Mouse (Mus musculus) erythroid progenitor cell, adult 5-6 weeks (primary cell): Measurements from ENCODE around the gene Gm13283. TPM values are rescaled to one million over a fixed set of nuclear protein-coding genes. Genes with fewer than 3 reads are reported as not detected.

Experiments used
- total RNA-seq, 2 experiments: library from RNA; stranded (forward) in 1 of 2; stranded (reverse) in 1 of 2; fragments of 150-400 nt in 1 of 2; fragments of 186-747, 209-891 nt in 1 of 2; gene quantifications; 2 replicates each; pipeline versions ENCODE4 v1.2.3 to v1.2.4; 2015 to 2017; ENCODE audit warnings: low replicate concordance in 2 of 2

The Gm13283 gene
- total RNA-seq, 2 experiments from 2014 or later, result not detected

Other genes starting within 250 kb of the Gm13283 start
Only the 30 nearest of the 32 such genes appear.
- not detected in 2 replicates for gene Ifna14, start 188.3 kb upstream of the Gm13283 start, total RNA-seq (2015; ENCODE audit: low replicate concordance)
- not detected in 2 replicates for gene Ifna14, start 188.3 kb upstream of the Gm13283 start, total RNA-seq (2017; ENCODE audit: low replicate concordance)
- gene Ifna9, start 167.7 kb upstream of the Gm13283 start, total RNA-seq (2015; ENCODE audit: low replicate concordance), result not detected in 2 replicates
- not detected in 2 replicates for gene Ifna9, start 167.7 kb upstream of the Gm13283 start, total RNA-seq (2017; ENCODE audit: low replicate concordance)
- gene Ifna12, start 156.7 kb upstream of the Gm13283 start, total RNA-seq (2015; ENCODE audit: low replicate concordance), result not detected in 2 replicates
- gene Ifna12, start 156.7 kb upstream of the Gm13283 start, total RNA-seq (2017; ENCODE audit: low replicate concordance), result not detected in 2 replicates
- gene C87499, start 125.7 kb upstream of the Gm13283 start, total RNA-seq (2015; ENCODE audit: low replicate concordance), result not detected in 2 replicates
- gene C87499, start 125.7 kb upstream of the Gm13283 start, total RNA-seq (2017; ENCODE audit: low replicate concordance), result not detected in 2 replicates
- gene Ifna13, start 115.7 kb upstream of the Gm13283 start, total RNA-seq (2015; ENCODE audit: low replicate concordance), result not detected in 2 replicates
- gene Ifna13, start 115.7 kb upstream of the Gm13283 start, total RNA-seq (2017; ENCODE audit: low replicate concordance), result not detected in 2 replicates
- gene Ifna16, start 83.2 kb upstream of the Gm13283 start, total RNA-seq (2015; ENCODE audit: low replicate concordance), result not detected in 2 replicates
- not detected in 2 replicates for gene Ifna16, start 83.2 kb upstream of the Gm13283 start, total RNA-seq (2017; ENCODE audit: low replicate concordance)
- gene Ifna2, start 76.2 kb upstream of the Gm13283 start, total RNA-seq (2015; ENCODE audit: low replicate concordance), result not detected in 2 replicates
- gene Ifna2, start 76.2 kb upstream of the Gm13283 start, total RNA-seq (2017; ENCODE audit: low replicate concordance), result not detected in 2 replicates
- gene Ifnab, start 68.8 kb upstream of the Gm13283 start, total RNA-seq (2015; ENCODE audit: low replicate concordance), result not detected in 2 replicates
- gene Ifnab, start 68.8 kb upstream of the Gm13283 start, total RNA-seq (2017; ENCODE audit: low replicate concordance), result not detected in 2 replicates
- gene Gm26566, start 38.3 kb upstream of the Gm13283 start, total RNA-seq (2015; ENCODE audit: low replicate concordance), result not detected in 2 replicates
- 0.51 TPM in 1 of 2 replicates, not detected in the other for gene Gm26566, start 38.3 kb upstream of the Gm13283 start, total RNA-seq (2017; ENCODE audit: low replicate concordance)
- 20.1 and 22.0 TPM in 2 replicates for gene Klhl9, start 37.7 kb upstream of the Gm13283 start, total RNA-seq (2015; ENCODE audit: low replicate concordance)
- gene Klhl9, start 37.7 kb upstream of the Gm13283 start, total RNA-seq (2017; ENCODE audit: low replicate concordance), result 21.1 and 31.8 TPM in 2 replicates
- gene Gm13271, start 5.3 kb upstream of the Gm13283 start, total RNA-seq (2015; ENCODE audit: low replicate concordance), result not detected in 2 replicates
- gene Gm13271, start 5.3 kb upstream of the Gm13283 start, total RNA-seq (2017; ENCODE audit: low replicate concordance), result not detected in 2 replicates
- not detected in 2 replicates for gene Gm13290, start 13.7 kb downstream of the Gm13283 start, total RNA-seq (2015; ENCODE audit: low replicate concordance)
- gene Gm13290, start 13.7 kb downstream of the Gm13283 start, total RNA-seq (2017; ENCODE audit: low replicate concordance), result not detected in 2 replicates
- not detected in 2 replicates for gene Gm13289, start 16.8 kb downstream of the Gm13283 start, total RNA-seq (2015; ENCODE audit: low replicate concordance)
- not detected in 2 replicates for gene Gm13289, start 16.8 kb downstream of the Gm13283 start, total RNA-seq (2017; ENCODE audit: low replicate concordance)
- not detected in 2 replicates for gene Gm13272, start 19.7 kb downstream of the Gm13283 start, total RNA-seq (2015; ENCODE audit: low replicate concordance)
- gene Gm13272, start 19.7 kb downstream of the Gm13283 start, total RNA-seq (2017; ENCODE audit: low replicate concordance), result not detected in 2 replicates
- not detected in 2 replicates for gene Ifnz, start 22.0 kb downstream of the Gm13283 start, total RNA-seq (2015; ENCODE audit: low replicate concordance)
- gene Ifnz, start 22.0 kb downstream of the Gm13283 start, total RNA-seq (2017; ENCODE audit: low replicate concordance), result not detected in 2 replicates
- gene Gm13276, start 25.6 kb downstream of the Gm13283 start, total RNA-seq (2015; ENCODE audit: low replicate concordance), result not detected in 2 replicates
- gene Gm13276, start 25.6 kb downstream of the Gm13283 start, total RNA-seq (2017; ENCODE audit: low replicate concordance), result not detected in 2 replicates
- gene Gm13277, start 28.5 kb downstream of the Gm13283 start, total RNA-seq (2015; ENCODE audit: low replicate concordance), result not detected in 2 replicates
- not detected in 2 replicates for gene Gm13277, start 28.5 kb downstream of the Gm13283 start, total RNA-seq (2017; ENCODE audit: low replicate concordance)
- not detected in 2 replicates for gene Gm13278, start 31.4 kb downstream of the Gm13283 start, total RNA-seq (2015; ENCODE audit: low replicate concordance)
- not detected in 2 replicates for gene Gm13278, start 31.4 kb downstream of the Gm13283 start, total RNA-seq (2017; ENCODE audit: low replicate concordance)
- not detected in 2 replicates for gene Gm13275, start 34.4 kb downstream of the Gm13283 start, total RNA-seq (2015; ENCODE audit: low replicate concordance)
- not detected in 2 replicates for gene Gm13275, start 34.4 kb downstream of the Gm13283 start, total RNA-seq (2017; ENCODE audit: low replicate concordance)
- not detected in 2 replicates for gene Gm13279, start 37.3 kb downstream of the Gm13283 start, total RNA-seq (2015; ENCODE audit: low replicate concordance)
- not detected in 2 replicates for gene Gm13279, start 37.3 kb downstream of the Gm13283 start, total RNA-seq (2017; ENCODE audit: low replicate concordance)
- not detected in 2 replicates for gene Gm13285, start 39.5 kb downstream of the Gm13283 start, total RNA-seq (2015; ENCODE audit: low replicate concordance)
- not detected in 2 replicates for gene Gm13285, start 39.5 kb downstream of the Gm13283 start, total RNA-seq (2017; ENCODE audit: low replicate concordance)
- gene Gm13287, start 43.1 kb downstream of the Gm13283 start, total RNA-seq (2015; ENCODE audit: low replicate concordance), result not detected in 2 replicates
- not detected in 2 replicates for gene Gm13287, start 43.1 kb downstream of the Gm13283 start, total RNA-seq (2017; ENCODE audit: low replicate concordance)
- gene Gm13288, start 45.4 kb downstream of the Gm13283 start, total RNA-seq (2015; ENCODE audit: low replicate concordance), result not detected in 2 replicates
- not detected in 2 replicates for gene Gm13288, start 45.4 kb downstream of the Gm13283 start, total RNA-seq (2017; ENCODE audit: low replicate concordance)
- gene Ifna7, start 56.1 kb downstream of the Gm13283 start, total RNA-seq (2015; ENCODE audit: low replicate concordance), result not detected in 2 replicates
- gene Ifna7, start 56.1 kb downstream of the Gm13283 start, total RNA-seq (2017; ENCODE audit: low replicate concordance), result not detected in 2 replicates
- not detected in 2 replicates for gene Ifna11, start 59.8 kb downstream of the Gm13283 start, total RNA-seq (2015; ENCODE audit: low replicate concordance)
- gene Ifna11, start 59.8 kb downstream of the Gm13283 start, total RNA-seq (2017; ENCODE audit: low replicate concordance), result not detected in 2 replicates
- gene Ifna6, start 67.3 kb downstream of the Gm13283 start, total RNA-seq (2015; ENCODE audit: low replicate concordance), result not detected in 2 replicates
- not detected in 2 replicates for gene Ifna6, start 67.3 kb downstream of the Gm13283 start, total RNA-seq (2017; ENCODE audit: low replicate concordance)
- gene Ifna5, start 75.4 kb downstream of the Gm13283 start, total RNA-seq (2015; ENCODE audit: low replicate concordance), result not detected in 2 replicates
- not detected in 2 replicates for gene Ifna5, start 75.4 kb downstream of the Gm13283 start, total RNA-seq (2017; ENCODE audit: low replicate concordance)
- not detected in 2 replicates for gene Ifna4, start 81.7 kb downstream of the Gm13283 start, total RNA-seq (2015; ENCODE audit: low replicate concordance)
- gene Ifna4, start 81.7 kb downstream of the Gm13283 start, total RNA-seq (2017; ENCODE audit: low replicate concordance), result not detected in 2 replicates
- not detected in 2 replicates for gene Ifna1, start 90.0 kb downstream of the Gm13283 start, total RNA-seq (2015; ENCODE audit: low replicate concordance)
- gene Ifna1, start 90.0 kb downstream of the Gm13283 start, total RNA-seq (2017; ENCODE audit: low replicate concordance), result not detected in 2 replicates
- gene Ifne, start 120.1 kb downstream of the Gm13283 start, total RNA-seq (2015; ENCODE audit: low replicate concordance), result not detected in 2 replicates
- not detected in 2 replicates for gene Ifne, start 120.1 kb downstream of the Gm13283 start, total RNA-seq (2017; ENCODE audit: low replicate concordance)